Mouse (Mus musculus): ENCODE measurements at regions not wholly inside any gene's neighbourhood (a gene's known extent, or its start where the extent isn't known, plus 50 kb on each side); places are given as distances from the start of the nearest gene placed in this dataset.

DNA sequence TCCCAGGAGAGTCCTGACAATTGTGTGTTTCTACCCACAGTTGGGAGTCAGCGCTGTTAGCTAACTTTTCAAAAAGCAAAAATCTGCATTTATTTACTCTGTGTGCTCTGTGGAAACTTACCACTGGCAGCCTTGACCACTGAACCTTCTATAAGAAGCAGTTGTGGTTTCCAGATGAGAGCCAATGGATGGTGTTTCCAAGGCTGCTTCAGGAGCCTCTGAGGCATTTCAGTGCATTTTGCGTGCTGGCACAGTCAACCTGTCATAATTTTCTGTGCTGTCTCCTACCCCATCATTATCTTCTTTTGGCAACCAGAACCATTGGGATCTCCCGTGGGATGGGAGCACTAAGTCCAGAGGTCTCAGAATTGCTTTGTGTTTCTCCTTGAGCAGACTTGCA lies 60.3 kb downstream of the 4930544G11Rik start:
- no peak for DNase-seq (ENCODE audit: low spot score)

- DNase-seq (ENCODE audit: low spot score): no peak
Measured at GRCm38 (mm10) chr6:66023531-66023930, 71.1 kb downstream of the 4930544G11Rik start.

GRCm38 (mm10) chr6:66036789-66037188 lies 84.4 kb downstream of the 4930544G11Rik start:
- no peak for DNase-seq (ENCODE audit: low spot score)

- no peak for DNase-seq (ENCODE audit: low spot score)
Measured at GRCm38 (mm10) chr6:66051852-66052251, 99.4 kb downstream of the 4930544G11Rik start.

DNA sequence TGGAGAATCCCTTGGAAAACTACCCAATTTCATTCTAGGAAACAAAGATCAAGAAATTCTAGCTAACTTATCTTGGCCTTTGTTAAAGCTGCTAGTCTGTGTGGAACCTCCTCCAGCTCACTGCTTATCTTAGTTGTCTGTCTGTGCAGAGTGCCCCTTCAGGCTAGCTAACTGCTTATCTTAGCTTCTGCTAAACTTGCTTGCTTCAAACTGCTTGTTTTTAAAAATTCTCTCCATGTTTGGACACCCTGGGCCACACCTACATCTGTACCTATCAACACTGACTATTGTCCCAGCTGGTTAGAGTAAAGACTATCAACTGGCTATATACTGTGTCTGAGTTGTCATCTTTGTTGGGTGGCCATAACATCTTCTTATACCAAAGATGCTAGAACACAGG lies 100.0 kb downstream of the 4930544G11Rik start:
- DNase-seq (ENCODE audit: low spot score): no peak

DNA sequence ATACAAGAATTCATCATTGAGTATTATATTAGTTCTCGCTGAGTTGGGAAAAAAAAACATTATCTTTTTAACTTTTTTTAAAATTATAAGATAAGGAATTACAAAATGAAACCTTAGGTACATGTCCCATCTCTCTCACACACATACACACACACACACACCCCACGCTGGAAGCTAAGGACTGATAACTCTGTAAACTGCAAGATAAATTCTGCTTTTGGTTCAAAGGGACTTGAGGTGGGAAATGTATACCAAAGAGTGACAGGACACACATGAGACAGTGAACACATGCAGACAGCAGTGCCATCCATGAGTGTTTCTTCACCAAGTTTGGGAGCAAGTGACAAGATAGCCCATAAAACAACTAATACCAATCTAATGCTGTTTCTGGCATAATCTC lies 100.8 kb downstream of the 4930544G11Rik start:
- DNase-seq (ENCODE audit: low spot score): no peak

DNA sequence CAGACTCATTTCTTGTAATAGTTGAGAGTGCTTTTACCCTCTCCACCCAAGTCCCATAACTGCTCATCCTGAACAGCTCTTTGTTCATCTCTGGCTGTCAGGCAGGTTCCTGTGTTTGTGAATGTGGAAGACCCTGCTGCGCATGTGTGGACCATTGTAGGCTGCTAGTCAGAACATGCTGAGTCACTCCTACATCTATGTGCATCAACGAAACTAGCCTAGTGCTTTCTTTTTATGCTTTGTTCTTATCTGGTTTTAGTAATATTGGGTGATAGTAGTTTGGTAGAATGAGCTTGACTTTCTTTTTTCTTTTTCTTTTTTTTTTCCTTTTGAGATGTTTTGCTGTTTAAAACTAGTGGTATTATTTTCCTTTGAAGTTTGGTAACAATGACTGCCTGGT lies 116.5 kb downstream of the 4930544G11Rik start:
- no peak for DNase-seq (ENCODE audit: low spot score)

DNA sequence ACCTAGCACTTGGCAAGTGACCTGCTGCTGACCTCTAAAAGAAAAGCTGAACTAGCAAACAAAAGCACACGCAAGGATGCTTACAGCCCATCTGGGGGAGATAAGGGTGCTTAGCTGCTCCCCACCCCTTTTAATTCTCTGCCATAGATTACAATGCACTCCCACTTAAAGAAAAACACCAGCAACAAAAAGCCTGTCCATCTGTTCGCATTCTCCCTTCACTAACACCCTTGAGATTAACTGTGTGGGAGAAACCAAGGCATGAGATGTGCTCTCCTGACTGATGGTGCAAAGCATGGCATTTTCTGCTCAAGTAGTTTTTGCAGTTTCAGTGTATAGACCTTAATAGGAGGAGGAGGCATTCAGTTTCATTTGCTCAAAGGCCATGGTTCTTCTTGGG lies 125.0 kb downstream of the 4930544G11Rik start:
- no peak for DNase-seq (ENCODE audit: low spot score)

- no peak for DNase-seq (ENCODE audit: low spot score)
Measured at GRCm38 (mm10) chr6:66078769-66079168, 126.4 kb downstream of the 4930544G11Rik start.

DNA sequence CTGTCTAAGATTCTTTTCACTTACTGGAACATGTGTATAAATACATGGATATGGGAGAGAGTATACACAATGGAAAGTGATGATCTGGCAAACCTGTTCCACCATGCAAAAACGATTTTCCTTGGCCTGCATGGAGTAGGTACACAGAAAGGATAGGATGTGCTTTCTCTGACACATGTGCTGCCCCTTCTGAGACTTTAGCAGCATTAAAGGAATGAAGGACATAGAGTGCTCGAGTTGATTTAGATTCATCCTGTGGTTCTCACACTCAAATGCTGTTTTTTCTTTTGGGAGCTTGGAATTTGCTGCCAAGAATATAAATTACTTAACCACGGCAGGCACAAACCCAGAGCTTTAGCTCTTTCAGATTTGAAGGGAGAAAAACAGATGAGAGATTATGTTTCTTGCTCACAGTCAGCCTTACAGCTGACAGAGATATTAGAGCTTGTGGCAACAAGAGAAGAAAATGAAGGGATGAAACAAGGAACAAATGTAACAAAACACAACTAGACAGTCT lies 149.2 kb downstream of the 4930544G11Rik start:
- no peak for DNase-seq (ENCODE audit: low spot score)

DNA sequence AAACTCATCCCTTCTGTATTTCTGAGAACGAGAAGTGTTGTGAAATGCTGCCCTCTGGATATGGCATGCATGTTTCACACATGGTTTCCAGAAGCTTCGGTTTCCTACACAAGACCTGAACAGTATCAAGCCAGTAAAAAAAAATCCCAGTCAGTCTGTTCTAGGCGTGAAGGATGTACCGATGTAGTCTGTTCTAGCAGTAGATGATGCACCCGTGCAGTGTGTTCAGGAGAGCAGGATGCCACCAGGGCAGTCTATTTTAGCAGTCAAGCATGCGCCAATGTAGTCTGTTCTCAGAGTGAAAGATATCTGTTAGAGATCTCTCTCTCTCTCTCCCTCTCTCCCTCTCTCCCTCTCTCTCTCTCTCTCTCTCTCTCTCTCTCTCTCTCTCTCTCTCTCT lies 162.0 kb downstream of the 4930544G11Rik start:
- DNase-seq (ENCODE audit: low spot score): no peak

DNA sequence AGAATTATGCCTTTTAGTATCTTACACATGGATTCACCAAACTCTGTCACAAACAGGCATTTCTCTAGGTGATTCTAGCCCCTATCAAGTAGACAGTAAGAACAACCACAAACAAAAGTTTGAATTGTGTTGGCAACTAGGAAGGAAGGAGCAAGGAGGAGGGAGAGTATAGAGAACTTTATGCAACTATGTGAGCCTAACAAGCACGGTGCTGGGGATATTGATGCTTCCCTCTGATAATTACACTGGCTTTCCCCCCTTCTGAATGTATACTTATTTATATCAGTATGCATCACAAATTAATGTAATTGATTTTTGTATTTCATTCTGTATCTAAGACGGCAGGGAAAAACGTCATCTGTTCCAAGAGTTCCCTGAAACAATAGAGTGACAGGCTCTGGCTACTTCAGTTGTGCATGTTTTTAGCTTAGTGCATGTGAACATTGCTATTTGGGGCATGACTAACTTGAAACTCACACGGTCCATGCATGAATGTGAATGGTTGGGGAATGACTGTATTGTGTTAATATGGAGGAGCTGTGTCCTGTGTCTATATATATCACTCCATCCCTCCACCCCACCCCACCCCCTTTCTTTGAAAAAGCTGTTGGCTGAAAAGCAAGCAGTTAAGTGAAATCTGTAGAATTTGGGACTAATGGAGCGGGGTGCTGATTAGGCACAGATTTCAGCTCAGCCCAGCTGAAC lies 169.2 kb downstream of the 4930544G11Rik start:
- DNase-seq (ENCODE audit: low spot score): no peak

DNA sequence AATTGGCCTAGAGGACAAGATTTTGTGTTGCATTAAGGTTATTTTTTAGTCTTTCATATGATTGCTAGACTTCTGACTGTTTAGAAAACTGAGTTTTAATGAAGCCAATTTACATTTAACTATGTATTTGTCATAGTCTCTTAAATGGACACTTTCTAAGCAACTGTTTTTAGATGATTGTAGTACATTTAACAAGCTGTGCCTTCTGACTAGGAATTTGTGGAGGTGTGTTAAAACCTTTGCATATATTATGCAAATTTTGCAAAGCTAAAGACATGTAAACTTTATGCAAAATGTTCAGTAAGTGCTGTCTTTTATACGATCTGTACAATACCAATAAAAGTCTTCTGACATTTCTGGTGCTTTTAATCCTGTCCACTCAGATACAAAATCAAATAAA lies 171.9 kb downstream of the 4930544G11Rik start:
- no peak for DNase-seq (ENCODE audit: low spot score)

GRCm38 (mm10) chr6:66151786-66152185 lies 199.4 kb downstream of the 4930544G11Rik start:
- no peak for DNase-seq (ENCODE audit: low spot score)

DNA sequence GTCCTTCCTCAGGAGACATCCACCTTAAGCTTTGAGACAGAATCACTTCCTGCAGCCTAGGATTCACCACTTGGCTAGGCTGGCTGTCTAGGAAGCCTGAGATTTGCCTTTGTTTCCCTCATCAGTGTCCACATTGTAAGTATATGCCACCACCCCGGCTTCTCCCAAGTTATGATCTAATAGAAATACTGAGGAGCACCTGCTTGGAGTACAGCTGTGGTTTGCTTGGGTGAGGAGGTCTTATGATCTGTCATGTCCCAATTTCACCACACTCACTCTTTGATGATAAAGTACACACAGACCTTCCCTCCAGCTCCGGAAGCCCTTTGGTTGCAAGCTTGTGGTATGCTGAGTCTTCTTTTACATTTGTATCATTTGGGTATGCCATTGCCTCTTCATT lies 202.4 kb downstream of the 4930544G11Rik start:
- DNase-seq (ENCODE audit: low spot score): no peak

GRCm38 (mm10) chr6:66160805-66161204 lies 208.4 kb downstream of the 4930544G11Rik start:
- no peak for DNase-seq (ENCODE audit: low spot score)

- DNase-seq (ENCODE audit: low spot score): no peak
Measured at GRCm38 (mm10) chr6:66168913-66169312, 216.5 kb downstream of the 4930544G11Rik start.

GRCm38 (mm10) chr6:66197990-66198389 lies 245.6 kb downstream of the 4930544G11Rik start:
- no peak for DNase-seq (ENCODE audit: low spot score)

DNA sequence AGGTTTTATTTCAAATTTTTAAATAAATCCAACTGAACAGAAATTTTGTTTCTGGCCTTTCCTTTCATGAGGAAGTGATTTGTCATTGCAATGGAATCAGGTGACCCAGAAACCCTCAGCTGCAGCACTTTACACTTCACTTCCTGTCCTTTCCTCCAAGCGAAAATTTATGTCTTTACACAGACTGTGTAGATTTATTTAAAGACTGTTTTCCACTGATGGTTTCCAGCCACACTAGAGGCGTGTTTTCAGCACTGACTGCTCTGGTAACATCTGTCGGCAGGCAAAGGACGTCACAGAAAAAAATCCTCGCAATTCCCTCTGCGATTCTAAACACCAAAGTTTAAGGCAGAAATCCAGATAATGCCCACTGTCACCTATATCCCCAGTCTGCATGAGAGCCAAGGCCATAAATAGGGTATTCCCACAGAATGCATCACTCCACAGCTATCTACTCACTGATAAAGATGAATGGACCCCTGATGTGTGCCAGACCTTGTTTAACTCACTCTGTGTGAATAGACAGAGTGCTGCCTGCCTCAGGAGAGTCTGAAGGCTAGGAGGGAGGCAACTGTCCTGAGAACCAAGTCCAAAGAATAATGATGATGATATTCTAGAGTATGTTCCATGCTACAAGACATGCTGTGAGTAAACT lies 247.9 kb downstream of the 4930544G11Rik start:
- no peak for DNase-seq (ENCODE audit: low spot score)

DNA sequence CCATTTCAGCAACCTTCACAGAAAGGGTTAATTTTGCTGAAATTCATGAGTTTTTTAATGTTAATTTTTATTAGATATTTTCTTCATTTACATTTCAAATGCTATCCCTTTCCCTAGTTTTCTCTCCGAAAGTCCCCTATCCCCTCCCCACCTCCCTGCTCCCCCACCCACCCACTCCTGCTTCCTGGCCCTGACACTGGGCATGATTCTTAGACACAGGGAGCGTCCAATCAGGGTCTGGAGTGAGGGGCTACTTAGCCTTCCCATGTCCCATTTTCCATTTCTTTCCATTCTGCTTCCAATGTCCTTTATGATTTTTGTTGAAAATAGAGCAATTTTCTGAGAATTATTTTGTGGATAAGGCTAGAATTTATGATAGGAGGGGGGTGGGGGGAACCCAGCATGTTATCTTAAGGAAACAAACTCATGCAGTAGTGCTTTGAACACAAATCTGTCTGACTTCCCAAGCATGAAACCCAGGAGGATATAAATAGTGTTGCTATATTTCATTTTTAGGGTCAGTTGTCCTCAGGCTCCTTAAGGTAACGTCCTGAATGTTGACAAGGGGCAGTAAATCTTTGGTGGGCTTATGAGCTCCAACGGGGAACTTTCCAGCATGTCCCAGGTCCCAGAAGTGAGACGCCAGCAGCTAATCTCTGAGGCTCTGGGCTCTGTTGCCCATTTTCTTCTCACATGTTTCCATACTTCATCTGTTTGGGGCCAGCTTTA lies 254.0 kb downstream of the 4930544G11Rik start:
- no peak for DNase-seq (ENCODE audit: low spot score)

DNA sequence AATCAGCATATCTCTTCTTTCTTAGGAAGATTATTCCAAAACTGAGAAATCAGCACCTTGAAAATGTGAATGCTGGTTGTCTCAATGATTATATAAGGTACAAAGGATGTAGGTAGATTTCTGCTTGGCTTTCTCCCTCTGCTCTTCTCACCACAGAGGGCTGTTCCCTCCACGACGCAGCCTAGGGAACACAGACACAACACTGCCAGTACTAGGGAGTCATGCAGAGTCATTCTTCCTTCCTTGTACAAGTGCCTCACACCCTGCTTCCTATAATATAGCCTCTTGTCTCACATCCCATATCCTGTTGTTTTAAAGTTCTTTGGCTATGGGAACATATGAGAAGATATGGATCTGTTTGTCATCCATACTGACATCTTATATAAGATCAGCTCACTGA lies 265.1 kb downstream of the 4930544G11Rik start:
- no peak for DNase-seq (ENCODE audit: low spot score)

DNA sequence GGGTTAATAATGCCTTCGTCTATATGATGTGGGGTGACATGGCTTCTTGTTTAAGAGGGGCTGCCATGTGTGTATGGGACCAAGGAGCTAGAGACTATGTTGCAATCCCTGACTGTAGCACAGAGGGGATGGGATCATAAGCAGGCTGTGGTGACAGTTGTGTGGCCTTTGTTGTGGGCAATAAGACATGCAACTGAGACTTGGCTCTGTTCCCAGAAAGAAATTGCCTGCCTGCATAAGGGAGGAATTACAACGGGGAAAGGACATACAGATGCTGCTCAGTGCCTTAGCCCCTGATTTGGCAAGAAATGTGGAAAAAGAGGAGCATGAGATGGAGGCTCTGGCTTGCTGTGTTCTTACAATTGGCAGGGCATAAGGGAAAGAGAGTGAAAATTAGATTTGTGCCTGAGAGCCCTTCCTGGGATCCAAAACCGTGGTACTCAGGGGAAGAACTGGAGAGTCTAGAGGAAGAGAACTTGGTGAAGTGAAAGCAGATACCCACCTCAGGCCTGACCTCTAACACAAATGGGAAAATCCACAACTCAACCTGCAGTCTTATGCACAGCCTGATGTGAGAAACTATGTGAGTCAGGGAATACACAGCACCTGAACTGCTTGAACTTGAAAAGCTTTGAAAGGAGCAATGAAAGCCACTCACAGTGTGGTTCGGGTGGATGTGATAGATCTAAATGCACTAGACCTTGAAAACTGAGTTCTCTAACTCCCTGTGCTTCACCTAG lies 271.9 kb downstream of the 4930544G11Rik start:
- no peak for DNase-seq (ENCODE audit: low spot score)
